Mouse (Mus musculus): ENCODE measurements around the gene Ralgapa2. TPM values are rescaled to one million over a fixed set of nuclear protein-coding genes. Genes with fewer than 3 reads are reported as not detected.
A peak's percentile ranks its signal among the peaks of the same experiment; 100 is the strongest.

Gene Ralgapa2
- polyA plus RNA-seq, 1 experiment from 2014 or later, result 11.5 TPM

DNA sequence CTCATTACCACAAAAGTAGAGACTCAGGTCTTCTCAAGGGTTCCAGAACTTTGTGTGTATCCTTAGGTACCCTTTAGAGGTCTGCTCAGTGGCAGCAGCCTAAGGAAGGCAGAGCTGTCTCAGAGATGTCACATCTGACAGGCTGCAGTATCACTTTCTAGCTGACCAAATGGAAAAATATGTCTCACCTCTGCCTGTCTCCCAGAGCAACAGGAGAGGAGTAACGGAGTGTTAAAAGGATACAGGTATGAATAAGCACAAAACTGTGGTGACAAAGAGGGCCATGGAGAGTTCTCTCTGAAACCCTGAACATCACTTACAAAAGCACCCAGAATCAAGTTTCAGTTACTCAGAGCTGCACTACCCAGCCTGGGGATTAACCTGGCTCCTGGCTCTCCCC is 257.8 kb downstream of the Ralgapa2 start:
- H3K9me3 ChIP-seq, result no peaks in the 10 kb centered on the region
- no peaks in the 10 kb centered on the region for H3K27me3 ChIP-seq (ENCODE audit: insufficient read depth, poor library complexity, severe bottlenecking)
- H3K27ac ChIP-seq, result no peak overlapping the region
- DNase-seq (ENCODE audit: low spot score), result no peak
- peaks cover 19% of the 10 kb centered on the region for H3K4me1 ChIP-seq
- H3K4me3 ChIP-seq, result no peak overlapping the region
- no peaks in the 10 kb centered on the region for H3K36me3 ChIP-seq
- 75% methylated on average over 1 of the region's 1 CpGs for WGBS

DNA sequence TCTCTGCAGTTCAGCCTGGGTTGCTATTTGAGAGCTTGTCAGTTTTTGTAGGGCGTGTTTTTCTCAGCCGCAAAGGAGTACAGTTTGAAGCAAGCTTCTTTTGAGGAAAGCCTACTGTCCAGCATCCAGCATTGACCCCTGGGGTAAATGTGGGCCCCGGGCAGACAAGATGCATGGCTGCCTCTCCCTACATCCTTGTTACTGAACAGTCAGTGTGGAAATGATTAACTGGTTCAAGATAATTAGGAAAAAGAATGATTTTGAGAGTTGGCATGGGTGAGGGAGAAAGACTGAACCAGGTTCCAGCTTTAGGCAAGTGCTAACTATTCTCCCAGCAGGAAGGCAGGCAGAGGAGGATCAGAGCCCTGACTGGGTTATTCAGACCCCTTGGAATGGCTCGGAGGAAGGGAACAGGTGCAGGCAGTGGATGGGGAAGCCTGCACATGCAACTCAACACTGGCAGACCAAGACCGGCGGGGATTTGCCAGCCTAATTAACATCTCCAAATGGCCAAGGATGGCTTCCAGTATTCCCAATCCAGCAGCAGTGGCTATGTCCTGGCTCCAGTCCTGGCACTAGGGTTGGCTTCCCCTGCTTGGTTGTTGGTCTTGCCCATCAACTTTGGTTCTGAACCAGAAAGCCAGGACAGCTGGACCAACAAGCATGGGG is 261.8 kb downstream of the Ralgapa2 start:
- no peaks in the 10 kb centered on the region for H3K27me3 ChIP-seq (ENCODE audit: insufficient read depth, poor library complexity, severe bottlenecking)
- no peak for DNase-seq (ENCODE audit: low spot score)
- WGBS, result 82% methylated on average over 6 of the region's 6 CpGs

GRCm38 (mm10) chr2:146249033-146249432 is 263.1 kb downstream of the Ralgapa2 start:
- WGBS, result 89% methylated on average over 7 of the region's 7 CpGs
- Histone ChIP-seq H3K27me3 (ENCODE audit: insufficient read depth, poor library complexity, severe bottlenecking) (no peaks in the 10 kb centered on the region), H3K27ac (no peak overlapping the region), H3K9me3 (no peaks in the 10 kb centered on the region), H3K4me3 (no peak overlapping the region), H3K4me1 (peaks cover 37% of the 10 kb centered on the region), H3K36me3 (peaks cover 5% of the 10 kb centered on the region; the same call in 1 of the 2 replicates)
- DNase-seq (ENCODE audit: low spot score), result no peak

More for the DNA sequence above, 261.8 kb downstream of the Ralgapa2 start:
- Histone ChIP-seq H3K9me3 (no peaks in the 10 kb centered on the region), H3K36me3 (no peaks in the 10 kb centered on the region), H3K4me3 (no peak overlapping the region), H3K4me1 (peaks cover 30% of the 10 kb centered on the region), H3K27ac (no peak overlapping the region)

DNA sequence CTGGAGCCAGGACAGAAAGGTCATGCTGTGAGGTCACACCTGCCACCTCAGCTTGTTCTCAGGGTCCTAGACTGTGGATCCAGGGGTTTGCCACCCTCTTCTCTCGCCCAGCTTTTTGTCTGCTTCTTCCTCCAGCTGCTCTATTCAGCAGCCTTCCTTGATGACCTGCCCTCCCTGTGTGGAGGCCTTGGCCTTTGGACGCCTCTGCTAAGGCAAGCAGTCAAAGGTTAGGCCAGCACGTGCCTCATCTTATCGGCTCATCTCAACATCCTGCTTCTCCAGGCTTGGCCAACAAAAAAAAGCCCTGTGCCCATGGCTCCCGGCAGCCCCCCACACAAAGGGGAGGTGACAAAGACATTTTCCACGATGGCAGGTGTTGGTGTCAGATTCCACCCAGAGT is 264.6 kb downstream of the Ralgapa2 start:
- Histone ChIP-seq H3K4me3 (no peak overlapping the region), H3K36me3 (peaks cover 7% of the 10 kb centered on the region; the same call in 1 of the 2 replicates), H3K27ac (no peak overlapping the region), H3K27me3 (ENCODE audit: insufficient read depth, poor library complexity, severe bottlenecking) (no peaks in the 10 kb centered on the region), H3K9me3 (no peaks in the 10 kb centered on the region), H3K4me1 (peaks cover 37% of the 10 kb centered on the region)
- no peak for DNase-seq (ENCODE audit: low spot score)
- 24% methylated on average over 6 of the region's 6 CpGs for WGBS

DNA sequence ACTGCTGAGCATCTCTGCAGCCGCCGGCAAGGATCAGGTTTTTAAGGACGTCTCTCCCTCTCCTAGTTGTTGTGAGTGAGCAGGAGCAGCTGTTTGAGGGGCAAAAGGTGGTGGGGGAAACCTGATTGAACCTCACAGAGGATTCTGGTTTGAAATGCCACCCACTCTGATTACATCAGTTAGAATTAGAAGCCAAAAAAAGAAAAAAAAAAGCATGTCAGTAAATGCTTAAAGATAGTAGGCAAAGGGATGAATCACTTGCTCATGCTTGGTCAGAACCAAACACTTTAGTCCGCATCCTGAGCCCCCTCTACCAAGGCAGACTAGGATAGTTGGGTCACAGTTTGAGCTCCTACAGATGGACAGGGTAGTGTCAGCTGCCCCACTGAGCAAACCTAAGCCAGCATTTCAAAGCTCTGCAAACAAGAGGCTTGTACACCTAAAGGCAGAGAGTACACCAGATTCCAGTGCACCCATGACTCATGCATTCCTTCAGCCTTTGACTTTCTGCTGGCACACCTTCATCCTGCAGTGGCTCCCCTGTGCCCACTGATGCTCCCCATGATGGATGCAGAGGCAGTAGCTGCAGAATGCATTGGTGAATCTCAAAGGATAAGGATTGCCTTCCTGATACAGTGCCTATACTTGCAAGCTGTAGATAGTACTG is 265.6 kb downstream of the Ralgapa2 start:
- Histone ChIP-seq H3K4me3 (no peak overlapping the region), H3K4me1 (peaks cover 37% of the 10 kb centered on the region), H3K36me3 (peaks cover 7% of the 10 kb centered on the region; the same call in 1 of the 2 replicates), H3K27ac (no peak overlapping the region), H3K9me3 (no peaks in the 10 kb centered on the region), H3K27me3 (ENCODE audit: insufficient read depth, poor library complexity, severe bottlenecking) (no peaks in the 10 kb centered on the region)
- DNase-seq (ENCODE audit: low spot score), result no peak
- 80% methylated on average over 4 of the region's 4 CpGs for WGBS

GRCm38 (mm10) chr2:146245401-146245800 is 266.7 kb downstream of the Ralgapa2 start:
- Histone ChIP-seq H3K36me3 (peaks cover 7% of the 10 kb centered on the region; the same call in 1 of the 2 replicates), H3K27me3 (ENCODE audit: insufficient read depth, poor library complexity, severe bottlenecking) (no peaks in the 10 kb centered on the region), H3K4me1 (peaks cover 37% of the 10 kb centered on the region), H3K9me3 (no peaks in the 10 kb centered on the region), H3K4me3 (no peak overlapping the region), H3K27ac (peak overlapping the region; percentile 59; the same call in 1 of the 2 replicates)
- 41% methylated on average over 7 of the region's 7 CpGs for WGBS
- no peak for DNase-seq (ENCODE audit: low spot score)

DNA sequence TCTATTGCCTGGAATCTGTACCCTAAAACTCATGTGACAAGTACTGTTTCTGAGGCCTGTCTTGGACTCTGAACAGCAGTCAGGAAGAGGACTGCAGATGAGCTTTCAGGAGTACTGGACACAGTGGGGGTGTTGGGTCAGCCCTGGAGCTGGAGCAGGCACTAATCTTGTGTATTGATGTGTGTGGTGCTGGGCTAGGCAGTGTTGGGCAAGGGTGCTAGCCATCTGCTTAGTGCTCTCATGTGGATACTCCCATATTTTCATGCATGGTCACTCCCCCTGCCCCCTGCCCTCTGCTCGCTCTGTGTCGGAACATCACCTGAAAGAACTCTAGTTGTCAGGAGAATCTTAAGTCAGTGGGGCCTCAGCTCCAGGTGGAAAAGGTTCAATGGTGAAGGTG is 268.1 kb downstream of the Ralgapa2 start:
- H3K36me3 ChIP-seq, result peaks cover 9% of the 10 kb centered on the region; the same call in 1 of the 2 replicates
- whole genome bisulfite sequencing, result 91% methylated on average over 2 of the region's 2 CpGs
- DNase-seq (ENCODE audit: low spot score), result no peak

GRCm38 (mm10) chr2:146239196-146239747 is 272.9 kb downstream of the Ralgapa2 start:
- Histone ChIP-seq H3K27me3 (ENCODE audit: insufficient read depth, poor library complexity, severe bottlenecking) (no peaks in the 10 kb centered on the region), H3K27ac (no peak overlapping the region), H3K4me1 (no peaks in the 10 kb centered on the region), H3K9me3 (no peaks in the 10 kb centered on the region), H3K36me3 (peaks cover 6% of the 10 kb centered on the region; the same call in 1 of the 2 replicates), H3K4me3 (no peak overlapping the region)
- DNase-seq (ENCODE audit: low spot score), result no peak
- WGBS, result 86% methylated on average over 4 of the region's 4 CpGs

More for the DNA sequence above, 268.1 kb downstream of the Ralgapa2 start:
- Histone ChIP-seq H3K27me3 (ENCODE audit: insufficient read depth, poor library complexity, severe bottlenecking) (no peaks in the 10 kb centered on the region), H3K9me3 (no peaks in the 10 kb centered on the region), H3K4me1 (peaks cover 37% of the 10 kb centered on the region), H3K4me3 (no peak overlapping the region), H3K27ac (no peak overlapping the region)

- WGBS, result 86% methylated on average over 2 of the region's 2 CpGs
- H3K36me3 ChIP-seq, result no peaks in the 10 kb centered on the region
- DNase-seq (ENCODE audit: low spot score), result no peak
These were observed 280.7 kb downstream of the Ralgapa2 start for GRCm38 (mm10) chr2:146231485-146231884.

GRCm38 (mm10) chr2:146228435-146228834 is 283.7 kb downstream of the Ralgapa2 start:
- H3K27ac ChIP-seq, result no peak overlapping the region

More at GRCm38 (mm10) chr2:146231485-146231884, 280.7 kb downstream of the Ralgapa2 start:
- H3K4me3 ChIP-seq, result no peak overlapping the region
- peaks cover 28% of the 10 kb centered on the region for H3K27me3 ChIP-seq (ENCODE audit: insufficient read depth, poor library complexity, severe bottlenecking)
- no peak overlapping the region for H3K27ac ChIP-seq
- no peaks in the 10 kb centered on the region for H3K4me1 ChIP-seq
- no peaks in the 10 kb centered on the region for H3K9me3 ChIP-seq

DNA sequence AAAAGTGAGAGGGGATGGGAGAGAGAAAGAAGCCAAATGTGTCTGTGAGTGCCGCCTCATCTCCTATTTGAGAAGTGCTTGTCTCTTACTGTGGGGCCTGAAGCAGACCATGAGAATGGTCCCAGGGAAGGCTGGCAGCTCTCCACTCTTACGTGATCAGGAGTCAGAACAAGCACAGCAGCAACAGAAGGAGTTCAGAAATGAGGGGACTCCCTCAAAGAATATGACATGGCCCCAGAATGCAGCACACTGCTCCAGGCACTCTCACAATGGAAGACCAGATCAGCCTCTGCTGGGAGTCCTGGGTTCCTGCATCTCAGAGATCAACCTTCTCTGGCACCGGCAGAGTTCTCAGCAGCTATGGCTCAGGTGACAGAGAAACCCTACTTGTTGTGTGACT is 284.5 kb downstream of the Ralgapa2 start:
- peaks cover 66% of the 10 kb centered on the region for H3K27me3 ChIP-seq (ENCODE audit: insufficient read depth, poor library complexity, severe bottlenecking)
- peaks cover 12% of the 10 kb centered on the region for H3K4me1 ChIP-seq
- WGBS, result 61% methylated on average over 3 of the region's 3 CpGs
- no peaks in the 10 kb centered on the region for H3K36me3 ChIP-seq
- H3K9me3 ChIP-seq, result no peaks in the 10 kb centered on the region
- no peak overlapping the region for H3K27ac ChIP-seq
- DNase-seq (ENCODE audit: low spot score), result no peak
- no peak overlapping the region for H3K4me3 ChIP-seq

More at GRCm38 (mm10) chr2:146228435-146228834, 283.7 kb downstream of the Ralgapa2 start:
- Histone ChIP-seq H3K36me3 (no peaks in the 10 kb centered on the region), H3K4me3 (no peak overlapping the region), H3K9me3 (no peaks in the 10 kb centered on the region), H3K27me3 (ENCODE audit: insufficient read depth, poor library complexity, severe bottlenecking) (peaks cover 58% of the 10 kb centered on the region), H3K4me1 (peaks cover 4% of the 10 kb centered on the region)
- WGBS, result 70% methylated on average over 2 of the region's 2 CpGs
- DNase-seq (ENCODE audit: low spot score), result no peak

- Histone ChIP-seq H3K4me1 (peaks cover 22% of the 10 kb centered on the region), H3K36me3 (no peaks in the 10 kb centered on the region), H3K27me3 (ENCODE audit: insufficient read depth, poor library complexity, severe bottlenecking) (peaks cover 78% of the 10 kb centered on the region), H3K27ac (no peak overlapping the region), H3K9me3 (no peaks in the 10 kb centered on the region), H3K4me3 (no peak overlapping the region)
- peak; percentile 83 for DNase-seq (ENCODE audit: low spot score)
- 4% methylated on average over 9 of the region's 9 CpGs for WGBS
These were observed 285.7 kb downstream of the Ralgapa2 start for GRCm38 (mm10) chr2:146226484-146226883.

GRCm38 (mm10) chr2:146225818-146226217 is 286.3 kb downstream of the Ralgapa2 start:
- Histone ChIP-seq H3K27ac (no peak overlapping the region), H3K36me3 (no peaks in the 10 kb centered on the region), H3K4me3 (no peak overlapping the region), H3K9me3 (no peaks in the 10 kb centered on the region), H3K4me1 (peaks cover 29% of the 10 kb centered on the region), H3K27me3 (ENCODE audit: insufficient read depth, poor library complexity, severe bottlenecking) (peaks cover 85% of the 10 kb centered on the region)
- DNase-seq (ENCODE audit: low spot score), result no peak
- 13% methylated on average over 6 of the region's 6 CpGs for WGBS

Measured in heart, embryonic 10.5 days (tissue).